Mouse (Mus musculus): ENCODE data around the gene Trak1.

The Trak1 gene

GRCm38 (mm10) chr9:121293187-121293586, 4.1 kb upstream of the Trak1 start:
- no peak for DNase-seq (ENCODE audit: low read depth, low spot score)

- DNase-seq (ENCODE audit: low read depth, low spot score) = no peak
Measured at GRCm38 (mm10) chr9:121295221-121295620, 2.1 kb upstream of the Trak1 start.

- no peak for DNase-seq (ENCODE audit: low read depth, low spot score)
Measured at GRCm38 (mm10) chr9:121298065-121298398, 730 bp downstream of the Trak1 start.

DNA sequence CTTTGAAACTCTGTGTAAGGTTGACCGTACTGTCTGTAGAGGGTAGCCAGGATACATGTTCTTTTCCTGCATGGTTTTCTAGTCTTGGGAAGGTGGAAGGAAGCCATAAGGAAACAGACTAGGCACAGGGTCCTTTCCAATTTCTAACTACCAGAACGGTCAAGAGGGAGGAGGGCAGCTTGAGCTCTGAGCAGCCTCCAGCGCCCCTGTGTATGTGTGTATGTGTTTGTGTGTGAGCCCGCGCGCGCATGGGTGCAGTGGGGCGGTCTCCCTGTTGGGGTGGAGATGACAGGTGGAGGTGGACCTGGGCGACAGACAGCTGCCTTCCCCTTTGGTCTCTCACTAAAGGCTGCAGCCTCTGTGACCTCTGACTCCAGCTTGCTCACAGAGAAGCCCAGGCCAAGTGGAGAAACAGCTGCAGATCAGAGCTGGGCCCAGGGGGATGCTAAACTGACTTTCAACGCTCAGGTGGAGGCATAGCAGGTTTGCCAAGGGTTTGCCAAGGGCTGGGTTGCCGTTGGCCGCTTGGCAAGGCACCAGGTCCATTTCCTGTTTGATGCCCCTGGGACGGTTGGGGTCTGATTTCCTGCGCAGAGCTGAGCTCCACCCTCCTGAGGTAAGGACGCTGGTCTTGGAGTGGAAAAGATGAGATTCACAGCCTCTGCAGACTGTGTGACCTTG, 1.2 kb downstream of the Trak1 start:
- DNase-seq (ENCODE audit: low read depth, low spot score) = no peak

GRCm38 (mm10) chr9:121299223-121299755, 2.0 kb downstream of the Trak1 start:
- no peak for DNase-seq (ENCODE audit: low read depth, low spot score)

GRCm38 (mm10) chr9:121299976-121300570, 2.8 kb downstream of the Trak1 start:
- DNase-seq (ENCODE audit: low read depth, low spot score) = no peak

GRCm38 (mm10) chr9:121301041-121301920, 4.0 kb downstream of the Trak1 start:
- DNase-seq (ENCODE audit: low read depth, low spot score) = no peak

- DNase-seq (ENCODE audit: low read depth, low spot score) = no peak
Measured at GRCm38 (mm10) chr9:121302543-121302942, 5.2 kb downstream of the Trak1 start.

DNA sequence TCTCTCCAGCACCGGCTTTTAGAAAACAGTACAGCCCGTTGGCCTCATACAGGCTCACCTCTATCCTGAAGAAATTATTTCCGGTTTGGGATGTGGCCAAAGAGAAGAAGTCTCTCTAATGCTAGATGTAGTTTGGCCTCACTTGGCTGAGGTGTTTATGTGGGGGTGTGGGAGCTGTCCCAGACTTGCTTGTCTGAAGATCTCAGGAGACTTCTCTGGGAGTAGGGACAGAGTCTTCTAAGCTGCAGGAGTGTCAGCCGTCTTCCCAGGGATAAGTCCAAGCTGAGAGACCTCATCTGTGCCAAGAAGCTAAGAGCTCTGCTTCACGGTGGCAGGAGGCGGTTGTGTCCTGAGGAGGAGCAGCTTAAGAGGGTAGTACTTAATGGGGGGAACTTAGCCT, 5.8 kb downstream of the Trak1 start:
- no peak for DNase-seq (ENCODE audit: low read depth, low spot score)

DNA sequence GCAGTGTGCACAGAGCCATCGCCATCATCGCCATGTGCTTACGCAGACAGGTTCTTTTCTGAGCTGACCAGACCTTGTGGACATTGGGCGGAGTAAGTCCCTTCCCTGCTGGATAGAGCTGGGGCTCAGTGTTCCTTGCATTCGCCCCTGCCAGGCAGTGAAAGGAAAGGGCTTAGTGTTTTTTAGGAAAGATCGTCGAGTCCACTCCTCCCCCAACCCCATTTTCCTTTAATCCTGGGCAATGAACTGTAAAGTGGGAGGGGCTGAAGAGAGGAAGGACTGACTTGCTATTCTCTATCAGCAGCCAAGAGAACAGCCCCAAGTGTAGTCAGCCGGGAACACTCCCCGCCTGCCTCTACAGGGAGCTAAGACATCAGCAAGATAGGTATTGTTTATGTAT, 6.4 kb downstream of the Trak1 start:
- no peak for DNase-seq (ENCODE audit: low read depth, low spot score)

GRCm38 (mm10) chr9:121304520-121304919, 7.2 kb downstream of the Trak1 start:
- DNase-seq (ENCODE audit: low read depth, low spot score) = no peak

DNA sequence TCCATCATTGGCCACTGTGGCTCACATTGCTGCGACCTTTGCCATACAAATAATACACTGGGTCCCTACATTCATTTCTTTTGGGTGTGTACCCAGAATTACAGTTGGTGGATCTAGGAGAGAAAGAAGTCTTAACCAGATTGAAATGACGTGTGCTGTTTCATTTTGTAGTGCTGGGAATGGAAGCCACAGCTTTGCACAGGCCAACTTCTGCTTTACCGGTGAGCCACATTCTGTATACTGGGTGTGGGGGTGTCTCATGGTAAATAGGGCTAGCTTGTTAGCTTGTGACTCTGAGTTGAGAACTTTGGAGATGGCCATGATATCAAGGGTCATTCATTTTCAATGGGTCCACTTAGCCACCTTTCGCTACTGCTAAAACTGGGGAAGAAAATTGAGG, 8.2 kb downstream of the Trak1 start:
- no peak for DNase-seq (ENCODE audit: low read depth, low spot score)

DNA sequence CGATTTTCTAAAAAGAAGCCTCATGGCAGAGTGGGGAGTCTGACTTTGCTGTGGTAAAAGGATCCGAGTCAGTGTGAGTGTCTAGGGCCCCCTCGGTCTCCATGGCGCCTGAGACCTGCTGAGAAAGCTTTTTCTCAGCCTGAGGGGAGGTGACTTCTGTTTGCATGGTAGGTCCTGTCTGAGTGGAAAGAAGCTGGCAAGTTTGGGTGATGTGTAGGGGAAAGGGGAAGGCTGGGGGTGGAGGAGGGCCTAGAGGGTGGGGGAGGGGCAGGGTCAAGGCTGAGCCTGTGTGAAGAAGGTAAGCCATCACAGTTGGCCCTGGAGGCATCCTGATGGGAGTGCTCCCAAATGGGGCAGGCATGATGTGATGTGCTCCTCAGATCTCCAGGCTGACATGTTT, 12.0 kb downstream of the Trak1 start:
- DNase-seq (ENCODE audit: low read depth, low spot score) = no peak

- DNase-seq (ENCODE audit: low read depth, low spot score) = no peak
Measured at GRCm38 (mm10) chr9:121310501-121310900, 13.2 kb downstream of the Trak1 start.

DNA sequence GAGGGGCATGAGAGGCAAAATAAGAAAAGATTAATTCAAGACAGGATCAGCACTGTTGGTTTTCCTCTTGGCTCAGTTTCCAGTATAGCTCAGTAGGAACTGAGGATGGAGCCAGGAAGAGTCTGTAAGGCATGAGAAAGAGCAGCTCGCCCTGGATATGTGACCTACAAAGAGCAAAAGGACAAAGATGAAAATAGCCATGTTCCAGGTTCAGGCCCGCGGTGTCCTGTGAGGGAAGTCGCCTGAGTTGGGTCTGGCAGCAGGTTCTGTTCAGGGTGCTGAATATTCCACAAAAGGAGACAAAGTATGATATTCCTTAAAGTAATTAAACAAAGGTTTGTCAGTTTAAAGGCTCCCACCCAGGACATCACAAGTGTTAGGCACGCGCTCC, 14.5 kb downstream of the Trak1 start:
- no peak for DNase-seq (ENCODE audit: low read depth, low spot score)

DNA sequence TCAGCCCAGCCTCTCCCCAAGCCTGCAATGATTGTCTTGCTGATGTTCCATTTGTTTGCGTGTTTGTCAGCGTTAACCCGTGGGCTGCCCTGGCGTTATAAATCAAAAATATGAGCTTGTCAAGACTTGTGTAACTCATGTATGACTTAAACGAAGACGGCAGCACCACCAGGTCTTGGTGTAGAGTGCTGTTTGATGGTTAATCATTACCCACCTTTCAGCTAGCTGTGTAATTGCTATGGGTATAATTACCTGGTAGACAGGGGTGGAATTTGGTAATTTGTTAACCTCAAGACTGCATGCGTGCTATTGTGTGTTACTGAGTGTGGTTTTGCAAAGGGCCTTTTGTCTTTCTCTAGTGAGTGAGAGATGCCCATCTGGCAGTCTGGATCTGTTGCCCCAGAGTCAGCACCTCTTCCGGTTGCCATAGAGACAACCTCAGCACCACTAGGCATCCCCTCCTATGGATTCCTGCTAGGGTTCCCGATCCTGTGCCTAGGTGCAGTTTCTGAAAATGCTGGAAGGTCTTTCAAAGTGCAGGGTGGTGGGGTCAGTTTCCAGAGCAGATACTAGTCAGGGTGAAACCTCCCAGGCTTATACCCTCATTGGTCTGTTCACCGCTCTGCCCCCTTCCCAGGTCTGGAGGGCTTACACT, 15.1 kb downstream of the Trak1 start:
- DNase-seq (ENCODE audit: low read depth, low spot score) = no peak

DNA sequence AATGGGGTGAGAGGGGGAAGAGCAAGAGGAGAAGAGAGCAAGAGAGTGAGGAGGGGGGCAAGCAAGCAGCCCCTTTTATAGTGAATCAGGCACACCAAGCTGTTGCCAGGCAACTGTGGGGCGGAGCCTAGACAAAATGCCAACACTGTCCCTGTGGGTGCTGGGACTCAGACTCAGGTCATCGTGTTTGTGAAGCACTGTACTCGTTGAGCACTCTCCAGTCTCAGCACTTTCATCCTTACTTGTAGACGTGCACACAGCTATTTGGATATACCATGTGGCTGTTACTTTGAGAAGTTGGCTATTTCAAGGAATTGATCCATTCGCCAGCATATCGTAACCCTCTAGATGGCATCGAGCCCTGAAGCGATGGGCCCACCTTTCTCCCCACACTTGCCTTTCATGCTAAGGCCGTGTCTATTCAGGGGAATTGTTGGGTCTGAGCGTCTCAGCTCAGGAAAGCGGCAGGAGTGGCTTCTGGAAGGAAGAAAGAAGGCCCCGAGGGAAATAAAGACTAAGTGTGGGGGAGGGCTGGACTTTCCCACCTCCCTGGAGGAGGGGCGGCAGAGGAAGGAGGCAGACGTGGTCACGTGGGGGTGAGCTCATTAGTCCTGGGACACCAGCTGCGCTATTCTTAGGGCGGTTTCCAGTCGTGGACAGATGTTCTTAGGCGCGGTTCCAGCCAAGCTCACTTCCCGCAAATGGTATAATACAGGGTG, 16.5 kb downstream of the Trak1 start:
- no peak for DNase-seq (ENCODE audit: low read depth, low spot score)

DNA sequence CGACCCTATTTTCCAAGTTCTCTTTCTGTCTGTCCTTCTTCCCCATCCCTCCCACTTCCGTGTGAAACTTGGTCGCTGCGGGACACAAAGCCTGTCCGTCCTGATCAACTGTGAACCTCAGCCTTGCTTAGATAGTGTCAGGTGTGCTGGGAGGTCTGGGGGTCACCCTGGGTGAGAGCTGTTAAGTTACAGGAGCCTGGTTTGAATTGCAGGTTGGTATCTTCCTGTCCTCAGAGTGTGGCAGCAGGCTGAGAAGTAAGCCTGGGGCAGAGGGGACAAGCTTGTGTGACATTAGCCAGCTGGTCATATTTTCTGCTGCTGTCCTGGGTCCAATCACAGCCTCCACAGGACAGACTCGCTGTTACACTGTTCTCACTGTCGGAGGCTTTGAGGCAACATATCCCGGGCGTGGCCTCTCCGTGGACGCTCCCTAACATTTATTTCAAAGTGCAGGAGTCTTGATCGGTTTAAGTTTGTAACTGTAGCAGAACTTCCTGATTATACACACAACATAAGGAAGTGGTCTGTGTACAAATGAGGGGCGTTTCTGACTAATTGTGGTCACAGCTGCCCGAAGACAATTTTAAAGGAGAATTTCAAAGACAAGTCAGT, 17.3 kb downstream of the Trak1 start:
- DNase-seq (ENCODE audit: low read depth, low spot score) = no peak

DNA sequence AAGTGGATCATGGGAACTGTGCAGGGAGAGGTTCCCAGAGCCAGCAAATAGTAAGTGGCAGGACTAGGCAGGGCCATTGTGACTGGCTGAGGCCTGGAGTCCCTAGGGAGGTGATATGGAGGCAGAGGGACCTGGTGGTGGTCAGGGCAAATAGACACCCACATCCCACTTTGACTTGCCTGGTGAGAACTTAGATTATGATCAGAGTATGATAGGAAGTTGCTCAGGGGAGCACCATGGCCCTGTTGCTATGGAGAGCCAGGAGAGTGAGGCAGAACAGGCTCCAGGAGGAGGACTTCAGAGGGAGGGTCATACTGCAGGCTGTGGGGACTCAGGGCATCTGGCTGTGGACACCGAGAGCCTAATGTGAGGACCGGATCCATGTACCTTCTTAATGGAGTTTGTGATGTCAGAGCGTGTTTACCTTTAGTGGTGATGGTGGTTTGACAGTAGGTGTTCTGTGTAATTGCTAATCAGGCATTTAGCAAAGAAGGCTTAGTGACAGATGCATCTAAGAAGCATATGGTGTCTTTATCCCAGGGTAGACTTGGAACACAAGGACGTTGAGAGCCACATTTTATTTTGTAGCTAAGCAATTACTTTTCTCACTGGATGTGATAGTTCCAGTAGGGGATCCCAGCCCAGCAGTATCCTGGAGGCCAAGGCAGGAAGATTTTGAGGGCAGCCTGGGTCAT, 18.7 kb downstream of the Trak1 start:
- DNase-seq (ENCODE audit: low read depth, low spot score) = no peak
